Mouse (Mus musculus): ENCODE measurements around the gene Syn3. TPM values are rescaled to one million over a fixed set of nuclear protein-coding genes. Genes with fewer than 3 reads are reported as not detected.
A peak's percentile ranks its signal among the peaks of the same experiment; 100 is the strongest.

Syn3 gene
- polyA plus RNA-seq, 1 experiment from 2014 or later = 1.3 TPM

DNA sequence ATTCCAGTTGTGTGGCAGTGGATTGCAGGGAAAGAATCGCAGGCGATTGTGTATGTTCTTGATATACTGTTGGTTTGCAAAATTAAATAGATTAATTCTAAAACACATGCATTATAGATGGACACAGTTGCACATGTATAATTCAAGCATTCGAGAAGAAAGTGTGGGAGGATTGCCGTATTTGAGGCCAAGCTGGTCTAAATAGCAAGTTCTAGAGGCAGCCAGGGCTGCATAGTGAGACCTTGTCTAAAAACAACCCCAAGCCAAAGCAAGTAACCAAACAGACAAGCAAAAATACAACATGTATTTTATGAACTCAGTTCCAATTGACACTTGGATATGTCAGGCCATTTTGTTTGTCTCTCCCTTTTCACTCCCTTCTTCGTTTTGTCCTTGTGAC lies 223.1 kb downstream of the Syn3 start:
- TF ChIP-seq EP300 (optimal IDR thresholded peaks at IDR 0.05) (no peak), CTCF (IDR thresholded peaks at IDR 0.05; ENCODE audit: low read depth) (no peak)
- ATAC-seq (ENCODE audit: low FRiP score, low TSS enrichment) (no peak), DNase-seq (ENCODE audit: low spot score) (no peak)
- no peaks in the 10 kb centered on the region for H3K9me3 ChIP-seq (ENCODE audit: control insufficient read depth, low read length)
- H3K4me1 ChIP-seq (replicated peaks; ENCODE audit: control insufficient read depth, insufficient read depth) = no peaks in the 10 kb centered on the region
- no peak overlapping the region for H3K4me2 ChIP-seq (replicated peaks; ENCODE audit: low read depth)
- no peaks in the 10 kb centered on the region for H3K27me3 ChIP-seq (ENCODE audit: control insufficient read depth, insufficient read depth, low read length)
- no peaks in the 10 kb centered on the region for H3K36me3 ChIP-seq (ENCODE audit: control insufficient read depth, insufficient read depth, low read length)
- 86% methylated on average over 5 of the region's 5 CpGs for WGBS
- H3K9ac ChIP-seq (ENCODE audit: low read length) = no peak overlapping the region
- no peak overlapping the region for H3K4me3 ChIP-seq (ENCODE audit: low read depth, low read length)
- no peak overlapping the region for H3K27ac ChIP-seq (replicated peaks)

DNA sequence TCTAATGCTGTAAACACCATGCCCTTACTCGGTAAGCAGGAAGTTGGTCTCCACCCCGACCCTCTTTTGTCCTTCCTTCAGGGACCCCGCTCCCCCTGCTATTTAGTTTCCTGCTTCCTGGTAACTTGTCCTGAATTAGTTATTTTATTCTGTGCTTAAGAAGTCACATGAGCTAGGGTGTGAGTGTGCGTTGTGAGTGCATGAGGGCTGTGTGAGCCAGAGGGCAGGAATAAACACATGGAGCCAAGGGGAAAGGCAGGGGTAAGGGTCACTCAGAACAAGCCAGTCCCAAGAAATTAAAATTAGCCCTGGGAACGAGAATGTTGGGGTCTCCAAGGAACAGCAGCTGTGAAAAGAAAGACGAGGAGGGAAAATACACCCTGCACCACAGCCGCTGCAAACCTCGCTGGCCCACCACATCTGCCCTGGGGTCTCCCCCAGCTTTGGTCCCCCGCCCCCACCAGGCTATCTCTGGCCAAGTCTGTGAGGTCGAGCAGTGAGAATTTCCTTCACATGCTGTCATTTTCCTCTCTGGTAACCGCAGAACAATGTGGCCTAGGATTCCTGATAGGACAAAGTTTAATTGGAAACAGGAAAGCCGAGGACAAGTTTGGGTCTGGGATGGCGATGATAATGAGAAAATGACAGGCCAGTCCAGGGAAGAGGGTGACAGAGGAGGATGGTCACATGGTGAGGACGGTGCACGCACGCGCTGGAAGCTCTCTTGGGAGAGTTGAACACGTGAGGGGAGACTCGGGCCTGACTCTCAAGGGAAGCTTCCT lies 225.1 kb downstream of the Syn3 start:
- 0 out of 2 replicates have a peak, but pooled peaks have one; percentile 18 for ATAC-seq (ENCODE audit: low FRiP score, low TSS enrichment)

DNA sequence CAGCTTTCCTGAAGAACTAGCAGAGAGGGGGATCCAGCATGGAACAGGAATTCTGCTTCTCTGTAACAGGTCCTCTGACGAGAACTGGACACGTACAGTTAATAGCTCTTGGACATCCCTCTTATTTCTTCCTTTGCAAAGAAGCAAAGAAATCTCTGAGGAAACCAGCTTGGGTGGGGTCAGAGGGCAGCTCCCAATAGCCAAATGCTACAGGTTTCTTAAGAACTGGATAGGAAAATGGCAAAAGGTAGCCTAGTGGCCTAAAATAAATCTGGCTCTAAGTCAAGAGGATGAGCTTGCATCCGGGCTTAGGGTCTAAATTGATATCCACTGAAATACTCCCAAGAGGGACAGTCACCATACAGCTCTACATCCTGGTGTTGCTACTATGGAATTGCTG lies 225.9 kb downstream of the Syn3 start:
- H3K9me3 ChIP-seq (ENCODE audit: control insufficient read depth, low read length) = no peaks in the 10 kb centered on the region
- H3K4me3 ChIP-seq (ENCODE audit: low read depth, low read length) = no peak overlapping the region
- no peak overlapping the region for H3K9ac ChIP-seq (ENCODE audit: low read length)
- 87% methylated on average over 3 of the region's 3 CpGs for WGBS
- TF ChIP-seq EP300 (optimal IDR thresholded peaks at IDR 0.05) = no peak
- TF ChIP-seq CTCF (IDR thresholded peaks at IDR 0.05; ENCODE audit: low read depth) = no peak
- ATAC-seq (ENCODE audit: low FRiP score, low TSS enrichment) = no peak
- H3K4me2 ChIP-seq (replicated peaks; ENCODE audit: low read depth) = no peak overlapping the region
- DNase-seq (ENCODE audit: low spot score) = no peak
- H3K27ac ChIP-seq (replicated peaks) = no peak overlapping the region
- H3K4me1 ChIP-seq (replicated peaks; ENCODE audit: control insufficient read depth, insufficient read depth) = no peaks in the 10 kb centered on the region
- H3K36me3 ChIP-seq (ENCODE audit: control insufficient read depth, insufficient read depth, low read length) = no peaks in the 10 kb centered on the region
- H3K27me3 ChIP-seq (ENCODE audit: control insufficient read depth, insufficient read depth, low read length) = no peaks in the 10 kb centered on the region

More for the DNA sequence above, 225.1 kb downstream of the Syn3 start:
- no peak for DNase-seq (ENCODE audit: low spot score)
- WGBS = 61% methylated on average over 19 of the region's 19 CpGs
- Histone ChIP-seq H3K36me3 (ENCODE audit: control insufficient read depth, insufficient read depth, low read length) (no peaks in the 10 kb centered on the region), H3K27me3 (ENCODE audit: control insufficient read depth, insufficient read depth, low read length) (no peaks in the 10 kb centered on the region), H3K9me3 (ENCODE audit: control insufficient read depth, low read length) (no peaks in the 10 kb centered on the region), H3K4me3 (ENCODE audit: low read depth, low read length) (no peak overlapping the region), H3K4me2 (replicated peaks; ENCODE audit: low read depth) (no peak overlapping the region), H3K4me1 (replicated peaks; ENCODE audit: control insufficient read depth, insufficient read depth) (no peaks in the 10 kb centered on the region), H3K9ac (ENCODE audit: low read length) (no peak overlapping the region), H3K27ac (replicated peaks) (no peak overlapping the region)
- TF ChIP-seq CTCF (IDR thresholded peaks at IDR 0.05; ENCODE audit: low read depth) = no peak

DNA sequence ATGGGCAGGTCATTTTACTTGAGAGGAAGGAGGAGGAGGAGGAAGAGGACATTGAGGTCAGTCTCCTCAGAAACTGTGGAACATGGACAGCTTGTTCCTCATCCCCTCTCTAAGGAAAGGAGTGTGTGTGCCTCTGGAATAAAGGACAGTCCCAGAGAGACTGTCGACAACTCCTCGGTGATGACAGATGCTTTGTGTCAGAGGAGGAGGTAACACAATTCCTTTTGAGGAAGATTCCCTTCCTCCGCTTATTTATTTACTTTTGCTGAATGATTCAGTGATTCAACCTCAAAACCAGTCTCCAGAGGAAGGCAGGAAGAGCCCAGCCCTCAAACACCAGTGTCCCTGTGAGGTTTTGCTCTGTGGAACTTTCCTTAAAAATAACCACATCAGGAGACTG lies 228.4 kb downstream of the Syn3 start:
- H3K4me1 ChIP-seq (replicated peaks; ENCODE audit: control insufficient read depth, insufficient read depth) = no peaks in the 10 kb centered on the region
- WGBS = 31% methylated on average over 3 of the region's 3 CpGs
- no peaks in the 10 kb centered on the region for H3K27me3 ChIP-seq (ENCODE audit: control insufficient read depth, insufficient read depth, low read length)
- ATAC-seq (ENCODE audit: low FRiP score, low TSS enrichment) = no peak
- TF ChIP-seq CTCF (IDR thresholded peaks at IDR 0.05; ENCODE audit: low read depth) (no peak), EP300 (optimal IDR thresholded peaks at IDR 0.05) (no peak)
- no peak for DNase-seq (ENCODE audit: low spot score)
- no peaks in the 10 kb centered on the region for H3K36me3 ChIP-seq (ENCODE audit: control insufficient read depth, insufficient read depth, low read length)
- H3K4me2 ChIP-seq (replicated peaks; ENCODE audit: low read depth) = no peak overlapping the region
- no peak overlapping the region for H3K9ac ChIP-seq (ENCODE audit: low read length)
- H3K27ac ChIP-seq (replicated peaks) = no peak overlapping the region
- H3K4me3 ChIP-seq (ENCODE audit: low read depth, low read length) = no peak overlapping the region
- H3K9me3 ChIP-seq (ENCODE audit: control insufficient read depth, low read length) = no peaks in the 10 kb centered on the region

DNA sequence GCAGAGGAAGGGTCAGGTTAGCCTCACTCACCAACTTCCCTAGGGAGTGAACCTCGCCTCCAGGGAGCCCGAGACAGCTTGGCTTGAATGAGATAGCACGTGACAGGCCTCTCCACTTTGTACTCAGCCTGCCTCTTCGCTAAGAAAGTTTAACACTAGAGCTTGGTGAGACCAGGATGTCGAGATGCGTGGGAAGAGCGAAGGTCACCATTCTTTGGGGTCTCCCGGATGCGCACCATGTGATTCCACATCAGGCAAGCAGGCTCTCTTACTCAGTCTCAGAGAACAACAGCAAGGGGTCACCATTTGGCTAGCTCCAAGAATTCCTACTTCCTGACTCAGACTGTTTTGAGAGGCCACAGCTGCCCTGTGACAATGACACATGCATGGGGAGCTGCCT lies 234.1 kb downstream of the Syn3 start:
- no peak for ATAC-seq (ENCODE audit: low FRiP score, low TSS enrichment)
- WGBS = 72% methylated on average over 9 of the region's 9 CpGs
- H3K27me3 ChIP-seq (ENCODE audit: control insufficient read depth, insufficient read depth, low read length) = no peaks in the 10 kb centered on the region
- H3K9me3 ChIP-seq (ENCODE audit: control insufficient read depth, low read length) = no peaks in the 10 kb centered on the region
- no peak for TF ChIP-seq CTCF (IDR thresholded peaks at IDR 0.05; ENCODE audit: low read depth)
- TF ChIP-seq EP300 (optimal IDR thresholded peaks at IDR 0.05) = no peak
- no peak overlapping the region for H3K4me3 ChIP-seq (ENCODE audit: low read depth, low read length)
- H3K36me3 ChIP-seq (ENCODE audit: control insufficient read depth, insufficient read depth, low read length) = no peaks in the 10 kb centered on the region
- no peak overlapping the region for H3K4me2 ChIP-seq (replicated peaks; ENCODE audit: low read depth)
- H3K4me1 ChIP-seq (replicated peaks; ENCODE audit: control insufficient read depth, insufficient read depth) = no peaks in the 10 kb centered on the region
- DNase-seq (ENCODE audit: low spot score) = no peak
- H3K27ac ChIP-seq (replicated peaks) = no peak overlapping the region
- no peak overlapping the region for H3K9ac ChIP-seq (ENCODE audit: low read length)

DNA sequence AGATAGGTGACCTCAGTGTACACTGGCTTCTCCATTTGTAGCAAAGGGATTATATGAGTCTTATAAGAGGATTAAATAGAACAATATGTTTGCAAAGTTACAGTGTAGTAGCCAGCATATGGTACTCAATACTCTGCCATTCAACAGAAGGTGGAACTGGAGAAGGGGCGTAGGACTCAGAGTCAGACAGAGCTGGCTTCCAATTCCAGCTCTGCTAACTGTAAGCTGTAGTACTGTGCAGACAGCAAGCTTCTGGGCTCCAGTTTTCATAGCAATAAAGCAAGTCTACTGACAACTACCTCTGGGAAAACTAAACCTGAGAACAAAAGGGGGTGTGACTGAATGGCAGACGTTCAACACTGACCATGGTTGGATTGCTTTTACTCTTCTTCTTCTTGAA lies 237.0 kb downstream of the Syn3 start:
- 57% methylated on average over 2 of the region's 2 CpGs for WGBS
- no peak overlapping the region for H3K9ac ChIP-seq (ENCODE audit: low read length)
- H3K27ac ChIP-seq (replicated peaks) = no peak overlapping the region
- TF ChIP-seq CTCF (IDR thresholded peaks at IDR 0.05; ENCODE audit: low read depth) = no peak
- no peak for TF ChIP-seq EP300 (optimal IDR thresholded peaks at IDR 0.05)
- no peak overlapping the region for H3K4me3 ChIP-seq (ENCODE audit: low read depth, low read length)
- H3K27me3 ChIP-seq (ENCODE audit: control insufficient read depth, insufficient read depth, low read length) = no peaks in the 10 kb centered on the region
- no peaks in the 10 kb centered on the region for H3K9me3 ChIP-seq (ENCODE audit: control insufficient read depth, low read length)
- no peak overlapping the region for H3K4me2 ChIP-seq (replicated peaks; ENCODE audit: low read depth)
- H3K36me3 ChIP-seq (ENCODE audit: control insufficient read depth, insufficient read depth, low read length) = no peaks in the 10 kb centered on the region
- DNase-seq (ENCODE audit: low spot score) = no peak
- no peaks in the 10 kb centered on the region for H3K4me1 ChIP-seq (replicated peaks; ENCODE audit: control insufficient read depth, insufficient read depth)
- no peak for ATAC-seq (ENCODE audit: low FRiP score, low TSS enrichment)
